Mouse (Mus musculus): ENCODE data around the gene Ppp3r1.
"Not testable (repeated sequence)": the region's sequence is repeated elsewhere in the genome, so short reads cannot be mapped to it uniquely, and the experiment has no call there.

Gene Ppp3r1

DNA sequence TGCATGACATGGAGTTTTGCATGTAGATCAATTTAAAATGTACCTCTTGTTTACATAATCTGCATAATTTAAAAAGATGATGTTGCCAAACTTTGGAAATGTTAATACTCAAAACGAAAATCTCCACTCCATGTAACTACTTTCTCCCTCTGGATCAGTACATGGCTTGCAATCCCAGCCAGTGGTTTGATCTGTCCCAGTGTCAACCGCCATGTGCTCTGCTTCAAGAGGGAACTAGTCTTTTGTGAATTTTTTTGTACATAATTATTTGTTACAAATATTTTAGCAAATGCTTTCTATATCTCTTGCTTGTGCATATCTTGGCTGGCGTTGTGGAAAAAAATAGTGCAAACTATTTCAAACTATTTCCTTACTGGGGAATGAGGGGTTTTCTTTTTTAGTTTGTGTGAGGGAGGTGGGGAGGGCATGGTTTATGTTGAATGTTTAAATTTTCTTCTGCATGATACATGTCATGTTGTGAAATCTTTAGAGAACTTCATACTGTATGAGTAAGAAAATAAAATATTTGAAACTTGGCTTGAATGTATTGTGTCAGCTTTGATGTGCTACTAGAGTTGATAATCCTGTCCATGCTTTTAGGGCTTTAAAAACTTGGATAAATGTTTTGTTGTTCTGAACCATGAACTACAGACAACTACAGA is 40.9 kb downstream of the Ppp3r1 start:
- no peak for DNase-seq (ENCODE audit: inconsistent ontology term)

DNA sequence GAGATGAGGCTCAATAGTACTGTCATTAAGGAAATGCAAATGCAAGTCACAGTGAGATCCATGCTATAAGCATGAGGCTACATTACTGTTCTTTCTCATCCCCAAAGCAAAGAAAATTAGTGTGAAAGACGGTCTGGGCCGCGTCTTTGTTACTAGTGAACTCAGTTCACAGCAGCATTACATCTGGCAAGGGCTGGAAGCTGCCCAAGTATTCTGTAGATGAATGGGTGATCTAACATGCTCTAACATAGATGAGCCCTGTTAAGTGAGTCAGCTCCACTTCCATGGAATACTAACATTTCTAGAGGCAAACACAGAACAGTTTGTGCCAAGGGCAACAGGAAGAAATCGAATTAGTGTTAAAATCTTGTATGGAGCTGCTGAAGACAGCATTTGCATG is 41.9 kb downstream of the Ppp3r1 start:
- no peak for DNase-seq (ENCODE audit: inconsistent ontology term)

DNA sequence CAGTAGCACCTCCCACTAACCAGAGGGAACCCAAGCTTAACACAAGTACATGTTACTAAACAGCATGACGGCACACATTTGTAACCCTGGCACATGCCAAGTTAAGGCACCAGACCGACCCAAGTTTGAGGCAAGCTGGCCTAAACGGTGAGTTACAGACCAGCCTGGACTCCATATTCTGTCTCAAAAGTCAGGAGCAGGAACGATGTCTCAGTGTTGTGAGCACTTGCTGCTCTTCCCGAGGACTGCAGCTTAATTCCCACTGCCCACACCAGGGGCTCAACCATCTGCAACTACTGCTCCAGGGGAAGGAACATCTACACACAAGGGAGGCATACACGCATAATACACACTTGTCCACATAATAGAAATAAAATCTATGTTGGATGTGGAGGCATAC is 43.4 kb downstream of the Ppp3r1 start:
- DNase-seq (ENCODE audit: inconsistent ontology term) = no peak

DNA sequence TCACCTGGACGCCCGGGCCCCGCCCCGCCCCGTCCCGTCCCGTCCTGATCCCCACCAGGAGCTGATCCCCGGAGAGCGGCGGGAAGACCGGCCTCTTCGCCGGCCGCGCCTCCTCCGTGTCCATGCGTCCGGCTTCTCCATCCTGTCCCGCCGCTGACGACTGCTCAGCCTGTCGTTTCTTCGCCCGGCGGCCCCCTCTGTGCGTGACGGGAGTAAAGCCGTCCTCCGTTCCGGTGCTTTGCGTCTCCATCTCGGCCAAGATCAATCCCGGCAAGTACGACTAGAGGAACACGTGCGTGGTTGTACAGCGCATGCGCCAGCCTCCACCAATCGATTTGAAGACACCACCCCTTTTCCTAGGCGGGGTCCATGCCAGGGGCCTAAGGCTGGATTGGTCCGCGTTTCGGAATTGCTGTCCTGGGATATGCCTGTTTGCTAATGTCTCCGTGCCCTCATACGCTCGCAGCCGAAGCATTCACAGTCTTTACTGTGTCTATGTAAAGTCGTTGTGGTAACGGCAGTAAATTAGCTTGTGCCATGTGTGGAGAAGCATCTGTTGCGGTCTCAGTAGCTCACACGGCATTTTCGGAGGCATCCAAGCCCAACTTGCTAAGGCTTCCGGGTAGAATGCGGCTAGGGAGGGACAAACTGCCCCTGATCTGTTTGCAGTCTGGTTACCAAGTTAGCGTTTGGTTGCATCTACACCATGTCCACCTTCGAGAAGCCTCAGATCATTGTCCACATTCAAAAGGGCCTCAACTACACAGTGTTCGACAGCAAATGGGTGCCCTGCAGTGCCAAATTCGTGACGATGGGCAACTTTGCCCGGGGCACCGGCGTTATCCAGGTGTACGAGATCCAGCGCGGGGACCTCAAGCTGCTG is 52.4 kb downstream of the Ppp3r1 start, which contains the start of gene Pno1:
Gene Pno1, minus strand, starts transcription at position 311 of the 883 bp plus-strand sequence.
- peak; percentile 98 for DNase-seq (ENCODE audit: inconsistent ontology term)

DNA sequence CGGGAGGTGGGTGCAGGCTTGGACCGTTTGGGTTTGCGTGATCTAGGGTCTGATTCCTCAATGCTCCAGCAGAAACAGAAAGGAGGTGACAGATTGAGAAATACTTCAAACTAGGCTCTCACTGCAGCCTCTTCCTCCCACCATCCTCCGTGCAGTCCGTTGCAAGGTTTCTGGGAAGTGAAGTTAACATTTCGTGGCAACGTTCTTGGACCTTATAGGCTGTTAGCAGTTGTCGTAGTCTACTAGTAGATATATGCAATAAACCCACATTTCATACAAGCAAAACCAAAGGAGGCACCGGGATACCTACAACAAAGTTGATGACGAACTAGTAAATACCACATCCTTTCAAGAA is 53.1 kb downstream of the Ppp3r1 start:
- no peak for DNase-seq (ENCODE audit: inconsistent ontology term)

DNA sequence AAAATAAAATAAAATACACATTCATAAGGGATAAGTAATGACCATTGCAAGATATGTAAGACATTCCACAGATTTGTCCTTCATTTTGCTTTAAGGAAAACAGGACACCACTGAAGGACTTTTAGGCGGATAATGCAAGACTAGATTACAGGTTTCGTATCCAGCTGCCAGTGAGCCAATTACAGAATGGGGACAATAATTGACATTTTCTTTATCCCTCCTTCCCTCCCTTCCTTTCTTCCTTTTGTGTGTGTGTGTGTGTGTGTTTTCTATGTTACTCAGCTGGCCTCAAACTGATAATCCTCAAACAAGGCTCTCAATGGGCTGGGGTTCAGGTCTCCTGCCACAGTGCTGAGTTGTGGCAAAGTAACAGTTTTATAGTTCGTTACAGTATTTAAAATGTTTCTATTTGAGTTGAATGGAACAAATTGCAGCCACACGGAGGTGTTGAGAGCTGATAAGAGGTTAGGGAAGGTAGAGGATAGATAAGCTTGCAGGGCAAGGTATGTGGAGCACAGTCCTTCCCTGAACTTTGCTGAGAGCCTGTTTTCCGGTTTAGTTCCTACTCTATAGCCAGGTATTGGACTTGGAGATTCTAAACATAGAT is 53.9 kb downstream of the Ppp3r1 start:
- DNase-seq (ENCODE audit: inconsistent ontology term) = no peak

DNA sequence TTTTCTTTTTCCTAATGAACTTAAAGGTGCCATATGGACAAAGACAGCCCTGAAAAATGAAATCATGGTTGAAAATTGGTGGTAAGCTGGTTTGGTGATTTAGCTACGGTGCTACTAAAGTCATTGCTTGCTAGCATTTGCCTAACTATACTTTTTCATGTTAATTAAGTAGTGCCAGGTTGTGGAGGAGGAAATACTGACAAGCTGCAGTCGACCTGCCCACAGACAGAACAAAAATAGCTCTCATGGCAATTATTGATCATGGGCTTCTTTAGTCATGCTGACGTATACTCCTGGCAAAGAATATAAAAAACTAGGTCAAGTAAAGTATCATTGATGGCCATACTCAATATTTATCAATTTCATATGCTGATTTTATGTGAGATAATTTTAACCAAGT is 56.4 kb downstream of the Ppp3r1 start:
- no peak for DNase-seq (ENCODE audit: inconsistent ontology term)

DNA sequence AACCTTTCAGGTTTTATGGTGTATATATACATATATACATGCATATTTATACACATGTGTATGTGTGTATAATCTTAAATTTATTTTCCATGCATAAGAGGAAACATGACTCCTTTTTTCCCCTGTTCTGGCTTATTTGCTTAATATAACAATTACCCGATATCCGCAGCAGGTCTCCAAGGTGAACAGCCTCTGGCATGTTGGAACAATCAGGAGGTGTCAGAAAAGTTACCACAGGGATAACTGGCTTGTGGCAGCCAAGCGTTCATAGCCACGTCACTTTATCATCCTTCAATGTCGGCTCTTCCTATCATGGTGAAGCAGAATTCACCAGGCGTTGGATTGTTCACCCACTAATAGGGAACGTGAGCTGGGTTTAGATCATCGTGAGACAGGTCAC is 62.1 kb downstream of the Ppp3r1 start:
- no peak for DNase-seq (ENCODE audit: inconsistent ontology term)

DNA sequence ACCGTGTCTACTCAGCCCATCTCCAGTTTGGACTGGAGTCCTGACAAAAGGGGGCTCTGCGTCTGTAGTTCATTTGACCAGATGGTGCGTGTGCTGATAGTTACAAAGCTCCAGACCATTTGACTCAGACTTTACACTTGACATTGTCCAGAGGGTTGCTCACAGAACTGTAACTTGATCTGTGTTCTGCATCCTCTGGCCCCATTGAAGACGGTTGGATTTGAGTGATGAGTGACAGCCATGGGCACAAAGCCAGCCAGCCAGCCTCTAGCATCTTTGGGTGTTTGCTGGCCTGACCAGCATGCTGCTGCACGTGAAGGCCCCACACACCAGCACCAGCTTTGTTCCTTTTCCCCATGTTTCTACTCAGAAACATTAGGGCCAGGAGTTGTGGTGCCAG is 73.7 kb downstream of the Ppp3r1 start:
- DNase-seq (ENCODE audit: inconsistent ontology term) = no peak

DNA sequence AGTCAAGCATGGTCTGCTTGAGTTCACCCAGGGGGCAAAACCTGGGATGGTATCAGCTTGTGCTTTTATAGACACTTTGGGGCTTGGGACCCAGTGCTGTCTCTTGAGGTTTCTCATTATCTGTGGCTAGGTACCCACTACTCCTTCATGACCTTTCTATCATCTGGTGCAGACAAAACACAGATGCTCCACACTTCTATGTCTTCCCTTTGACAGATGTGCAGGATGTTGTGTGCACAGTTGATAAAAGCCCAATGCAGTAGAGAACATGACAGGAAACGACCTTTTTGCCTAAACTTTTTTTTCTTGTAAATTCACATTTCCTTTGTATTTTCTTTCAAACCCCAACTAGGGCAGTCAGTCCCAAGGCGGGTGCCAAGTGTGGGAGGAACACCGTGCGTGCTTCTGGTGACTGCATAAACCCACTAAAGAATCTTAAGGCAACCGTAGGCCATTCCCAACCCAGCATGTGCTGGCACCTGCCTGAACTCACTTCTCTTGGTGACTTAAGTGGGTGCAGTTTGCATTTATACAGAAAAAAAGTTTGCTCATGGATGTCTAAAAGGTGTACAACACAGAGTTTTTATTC is 77.5 kb downstream of the Ppp3r1 start:
- DNase-seq (ENCODE audit: inconsistent ontology term) = no peak

DNA sequence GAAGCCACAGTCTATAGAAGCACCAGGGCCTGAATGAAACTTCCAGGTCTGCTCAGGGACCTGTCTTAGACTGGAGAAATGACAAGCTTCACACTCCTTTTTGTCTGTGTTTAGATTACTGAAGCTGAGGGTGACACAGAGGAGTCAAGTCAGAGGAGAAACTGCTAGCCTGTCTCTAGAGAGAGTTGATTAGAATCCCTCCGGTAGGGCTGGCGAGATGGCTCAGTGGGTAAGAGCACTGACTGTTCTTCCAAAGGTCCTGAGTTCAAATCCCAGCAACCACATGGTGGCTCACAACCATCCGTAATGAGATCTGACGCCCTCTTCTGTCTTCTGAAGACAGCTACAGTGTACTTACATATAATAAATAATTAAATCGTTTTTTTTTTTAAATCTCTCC is 79.5 kb downstream of the Ppp3r1 start:
- not testable (repeated sequence) for DNase-seq (ENCODE audit: inconsistent ontology term)

DNA sequence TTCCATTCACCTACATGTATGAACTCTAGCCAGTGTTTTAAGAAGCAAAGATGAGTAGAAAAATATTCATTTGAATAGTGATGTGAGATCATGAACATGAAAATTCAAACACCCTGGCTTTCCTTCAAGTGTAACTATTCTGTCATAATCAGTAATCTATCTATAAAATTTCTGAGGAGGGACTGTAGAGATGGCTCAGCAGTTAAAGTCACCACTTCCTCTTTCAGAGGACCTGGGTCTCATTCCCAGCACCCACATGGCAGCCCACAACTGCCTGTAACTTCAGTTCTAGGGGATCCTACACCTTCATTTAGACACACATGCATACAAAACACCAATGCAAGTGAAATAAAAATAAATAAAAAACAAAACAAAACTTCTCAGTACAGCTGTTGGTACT is 89.7 kb downstream of the Ppp3r1 start:
- DNase-seq (ENCODE audit: inconsistent ontology term) = no peak

Measured in Muller cell, postnatal 12 days (primary cell).